Mouse (Mus musculus): Measurements from ENCODE around the gene Gpr83.

GRCm38 (mm10) chr9:14863126-14863525, 3.1 kb downstream of the Gpr83 start:
- TF ChIP-seq CTCF (IDR thresholded peaks at IDR 0.05; ENCODE audit: low read depth) = no peak
- no peak for TF ChIP-seq EP300 (IDR thresholded peaks at IDR 0.05; ENCODE audit: low read depth)

Data from heart, postnatal 0 days (tissue).